Mouse (Mus musculus): ENCODE measurements around the gene Disp1. TPM values are rescaled to one million over a fixed set of nuclear protein-coding genes. Genes with fewer than 3 reads are reported as not detected.

Disp1 gene
- polyA plus RNA-seq, 1 experiment from 2014 or later = 9.5 TPM

DNA sequence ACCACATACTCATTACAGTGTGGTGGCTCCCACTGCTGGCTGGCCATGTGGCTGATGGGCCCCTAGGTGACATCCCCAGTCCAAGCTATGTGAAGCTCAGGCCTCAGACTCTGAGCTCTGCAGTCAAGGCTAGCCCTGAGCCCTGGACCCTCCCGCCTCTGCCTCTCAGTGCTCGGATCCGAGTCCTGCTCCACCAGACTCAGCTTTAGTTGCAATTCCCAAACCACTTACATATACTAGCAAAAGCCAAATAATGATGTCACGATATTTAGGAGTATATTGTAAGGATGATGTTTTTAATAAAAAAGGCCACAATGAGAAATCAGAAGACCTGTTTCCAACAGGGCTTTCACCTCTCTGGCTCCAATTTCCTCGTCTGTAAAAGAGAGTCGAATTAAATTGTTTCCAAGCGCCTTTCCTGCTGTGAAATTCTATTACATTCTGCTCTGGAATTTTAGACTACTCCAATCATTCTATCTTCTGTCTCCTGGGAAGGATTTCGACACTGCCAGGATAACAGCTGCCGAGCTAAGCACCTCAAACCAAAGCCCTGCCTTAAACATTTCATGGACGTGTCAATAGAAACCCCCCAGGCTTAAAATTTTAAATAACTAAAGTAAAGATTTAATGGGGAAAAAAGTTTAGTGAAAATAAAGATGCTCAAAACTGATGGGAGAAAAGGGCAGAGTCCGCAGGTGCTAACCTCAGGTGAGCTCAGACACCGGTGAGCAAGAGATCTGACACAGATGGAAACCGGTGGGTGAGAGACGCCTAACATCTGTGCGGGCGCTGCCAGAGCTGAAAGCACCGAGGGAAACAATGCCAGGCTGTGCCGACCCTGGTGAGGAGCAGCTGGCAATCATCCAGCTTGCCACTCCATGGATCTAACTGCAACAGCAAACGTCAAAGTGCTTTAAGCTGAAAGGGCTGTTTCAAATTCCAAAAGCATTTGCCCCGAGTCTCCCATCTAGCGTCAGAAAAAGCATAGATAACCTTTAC, 103.2 kb downstream of the Disp1 start:
- H3K27me3 ChIP-seq (replicated peaks) = no peaks in the 10 kb centered on the region
- no peak overlapping the region for H3K9ac ChIP-seq (replicated peaks)
- ATAC-seq (ENCODE audit: low FRiP score) = no peak
- WGBS = 36% methylated on average over 21 of the region's 21 CpGs
- peaks cover 62% of the 10 kb centered on the region for H3K4me1 ChIP-seq
- no peaks in the 10 kb centered on the region for H3K36me3 ChIP-seq
- peak overlapping the region; percentile 4; the same call in 1 of the 2 replicates for H3K4me2 ChIP-seq
- no peak overlapping the region for H3K4me3 ChIP-seq (replicated peaks)
- H3K27ac ChIP-seq (replicated peaks) = peak overlapping the region; percentile 67
- no peaks in the 10 kb centered on the region for H3K9me3 ChIP-seq (replicated peaks)

DNA sequence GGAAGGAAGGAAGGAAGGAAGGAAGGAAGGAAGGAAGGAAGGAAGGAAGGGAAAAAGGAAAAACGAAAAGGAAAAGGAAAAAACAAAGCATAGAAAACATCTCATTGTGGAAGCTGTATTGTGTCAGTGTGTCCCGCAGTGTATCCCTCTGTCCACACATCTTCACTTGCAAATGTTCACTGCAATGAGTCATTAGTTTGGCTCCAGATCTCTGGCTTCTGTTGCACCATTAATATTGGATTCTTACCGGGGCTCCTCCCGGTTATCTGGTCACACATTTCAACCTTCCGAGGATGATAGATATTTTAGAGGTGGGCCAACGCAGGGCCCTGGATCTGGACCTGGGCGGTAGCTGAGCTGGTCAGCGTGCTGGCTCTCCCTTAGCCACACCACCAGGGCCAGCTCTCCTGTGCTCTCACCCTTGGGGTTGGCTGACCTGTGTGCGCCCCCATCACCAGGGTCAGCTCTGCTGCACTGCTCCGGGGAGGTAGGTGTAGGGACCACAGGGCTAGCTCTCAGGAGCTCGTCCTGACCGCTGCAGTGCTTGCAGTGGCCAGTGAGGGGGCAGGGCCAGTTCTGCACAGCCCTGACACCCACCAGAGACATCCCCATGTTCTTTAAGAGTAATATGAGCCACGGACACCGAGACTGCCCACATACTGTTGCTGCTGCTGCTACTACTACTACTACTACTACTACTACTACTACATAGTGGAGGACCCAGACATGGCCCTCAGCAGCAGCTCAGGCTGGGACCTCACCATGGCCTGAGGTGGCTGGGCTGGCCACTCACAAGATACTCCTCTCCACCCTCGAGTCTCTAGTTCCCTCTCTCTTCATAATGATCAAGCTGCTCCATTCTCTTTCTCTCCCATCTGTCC, 104.1 kb downstream of the Disp1 start:
- ATAC-seq (ENCODE audit: low FRiP score) = no peak
- H3K4me3 ChIP-seq (replicated peaks) = no peak overlapping the region
- peak overlapping the region; percentile 67 for H3K27ac ChIP-seq (replicated peaks)
- H3K4me2 ChIP-seq = no peak overlapping the region
- H3K9ac ChIP-seq (replicated peaks) = no peak overlapping the region
- 82% methylated on average over 15 of the region's 15 CpGs for WGBS
- peaks cover 62% of the 10 kb centered on the region for H3K4me1 ChIP-seq
- no peaks in the 10 kb centered on the region for H3K9me3 ChIP-seq (replicated peaks)
- H3K36me3 ChIP-seq = no peaks in the 10 kb centered on the region
- H3K27me3 ChIP-seq (replicated peaks) = no peaks in the 10 kb centered on the region

DNA sequence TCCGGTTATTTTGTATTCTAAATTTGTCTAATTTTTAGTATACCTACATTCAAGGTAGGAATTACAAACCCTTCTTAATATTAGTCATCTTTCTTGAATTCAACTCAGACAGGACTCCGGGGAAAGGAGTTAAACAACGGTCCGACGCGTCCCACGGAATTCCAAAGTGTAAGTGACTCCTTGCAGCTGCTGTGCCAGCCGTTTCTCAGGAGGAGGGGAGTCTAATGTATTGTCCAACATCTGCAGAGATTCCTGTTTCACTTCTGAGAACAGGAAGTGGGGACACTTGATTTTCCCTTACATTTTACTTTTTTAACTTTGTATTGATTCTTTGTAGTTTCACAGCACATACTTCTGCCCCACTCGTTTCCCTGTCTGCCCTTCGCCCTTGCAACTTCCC, 104.9 kb downstream of the Disp1 start:
- 68% methylated on average over 10 of the region's 10 CpGs for WGBS
- Histone ChIP-seq H3K4me3 (replicated peaks) (no peak overlapping the region), H3K27ac (replicated peaks) (no peak overlapping the region), H3K4me2 (no peak overlapping the region), H3K4me1 (peaks cover 58% of the 10 kb centered on the region), H3K9me3 (replicated peaks) (no peaks in the 10 kb centered on the region), H3K9ac (replicated peaks) (no peak overlapping the region), H3K27me3 (replicated peaks) (no peaks in the 10 kb centered on the region), H3K36me3 (no peaks in the 10 kb centered on the region)
- no peak for ATAC-seq (ENCODE audit: low FRiP score)

DNA sequence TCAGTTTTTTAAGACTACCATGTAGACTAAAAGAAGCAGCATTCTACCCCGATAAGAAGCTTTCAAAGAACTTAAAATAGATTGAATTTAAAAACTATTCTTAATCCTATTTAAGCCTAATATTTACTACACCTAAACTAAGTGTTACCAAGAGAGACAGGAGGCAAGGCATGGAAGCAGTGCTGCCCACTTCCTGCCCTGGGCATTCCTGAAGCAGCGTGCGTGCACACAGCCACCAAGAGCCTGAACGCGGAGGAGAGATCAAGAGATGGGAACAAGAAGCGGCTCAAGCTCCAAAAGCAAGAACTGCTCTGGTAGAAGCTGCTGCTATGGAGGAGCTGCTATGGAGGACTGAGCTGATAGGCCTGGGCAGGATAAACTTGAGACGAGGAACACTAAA, 106.2 kb downstream of the Disp1 start:
- no peak overlapping the region for H3K4me3 ChIP-seq (replicated peaks)
- H3K27ac ChIP-seq (replicated peaks) = no peak overlapping the region
- 87% methylated on average over 7 of the region's 7 CpGs for WGBS
- no peak for ATAC-seq (ENCODE audit: low FRiP score)
- no peaks in the 10 kb centered on the region for H3K36me3 ChIP-seq
- no peak overlapping the region for H3K9ac ChIP-seq (replicated peaks)
- H3K4me1 ChIP-seq = peaks cover 46% of the 10 kb centered on the region
- no peak overlapping the region for H3K4me2 ChIP-seq
- no peaks in the 10 kb centered on the region for H3K27me3 ChIP-seq (replicated peaks)
- H3K9me3 ChIP-seq (replicated peaks) = no peaks in the 10 kb centered on the region

DNA sequence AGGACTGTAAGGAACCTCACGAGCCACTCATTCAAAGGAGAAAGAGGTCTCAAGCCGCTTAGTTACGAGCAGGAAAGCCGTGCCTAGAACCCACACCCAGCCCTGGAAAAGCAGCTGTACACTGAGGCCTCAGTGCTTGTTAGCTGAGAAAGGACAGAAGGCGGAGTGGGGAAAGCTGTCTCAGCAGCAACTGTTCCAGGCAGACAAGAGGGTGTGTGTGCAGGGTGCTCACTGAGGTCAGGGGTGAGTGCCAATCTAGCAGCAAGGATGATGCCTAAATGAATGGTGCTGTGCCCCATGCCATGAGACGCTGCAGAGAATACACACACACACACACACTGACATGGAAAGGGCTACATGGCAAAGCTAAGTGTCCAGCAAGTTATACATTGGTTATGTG, 106.8 kb downstream of the Disp1 start:
- no peaks in the 10 kb centered on the region for H3K27me3 ChIP-seq (replicated peaks)
- H3K9ac ChIP-seq (replicated peaks) = peak overlapping the region; percentile 15
- no peak overlapping the region for H3K27ac ChIP-seq (replicated peaks)
- H3K4me2 ChIP-seq = no peak overlapping the region
- H3K4me3 ChIP-seq (replicated peaks) = no peak overlapping the region
- 62% methylated on average over 6 of the region's 6 CpGs for WGBS
- no peaks in the 10 kb centered on the region for H3K36me3 ChIP-seq
- H3K9me3 ChIP-seq (replicated peaks) = no peaks in the 10 kb centered on the region
- peaks cover 42% of the 10 kb centered on the region for H3K4me1 ChIP-seq
- ATAC-seq (ENCODE audit: low FRiP score) = no peak

DNA sequence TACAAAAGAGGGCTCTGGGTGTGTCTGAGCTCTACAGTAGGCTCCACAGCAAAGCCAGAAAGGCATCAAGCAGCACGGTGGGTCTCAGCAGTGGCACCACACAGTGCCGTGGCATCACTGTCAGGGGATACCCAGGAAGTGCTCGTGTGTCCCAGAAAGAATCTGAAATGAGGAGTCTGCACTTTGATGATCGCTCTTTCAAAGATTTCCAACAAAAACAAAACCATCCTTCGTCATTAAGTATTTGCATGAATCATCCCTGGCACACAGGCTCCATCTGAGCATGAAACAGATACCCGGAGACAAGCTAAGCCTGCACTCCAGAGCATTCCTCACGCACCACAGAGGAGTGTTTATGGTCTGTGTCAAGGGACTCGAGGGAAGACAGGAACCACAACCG, 107.8 kb downstream of the Disp1 start:
- H3K36me3 ChIP-seq = no peaks in the 10 kb centered on the region
- ATAC-seq (ENCODE audit: low FRiP score) = no peak
- no peak overlapping the region for H3K4me2 ChIP-seq
- no peaks in the 10 kb centered on the region for H3K9me3 ChIP-seq (replicated peaks)
- H3K4me3 ChIP-seq (replicated peaks) = no peak overlapping the region
- 60% methylated on average over 9 of the region's 9 CpGs for WGBS
- H3K9ac ChIP-seq (replicated peaks) = no peak overlapping the region
- peaks cover 36% of the 10 kb centered on the region for H3K4me1 ChIP-seq
- no peaks in the 10 kb centered on the region for H3K27me3 ChIP-seq (replicated peaks)
- H3K27ac ChIP-seq (replicated peaks) = 0 out of 2 replicates have a peak overlapping the region, but pooled peaks have one; percentile 14

DNA sequence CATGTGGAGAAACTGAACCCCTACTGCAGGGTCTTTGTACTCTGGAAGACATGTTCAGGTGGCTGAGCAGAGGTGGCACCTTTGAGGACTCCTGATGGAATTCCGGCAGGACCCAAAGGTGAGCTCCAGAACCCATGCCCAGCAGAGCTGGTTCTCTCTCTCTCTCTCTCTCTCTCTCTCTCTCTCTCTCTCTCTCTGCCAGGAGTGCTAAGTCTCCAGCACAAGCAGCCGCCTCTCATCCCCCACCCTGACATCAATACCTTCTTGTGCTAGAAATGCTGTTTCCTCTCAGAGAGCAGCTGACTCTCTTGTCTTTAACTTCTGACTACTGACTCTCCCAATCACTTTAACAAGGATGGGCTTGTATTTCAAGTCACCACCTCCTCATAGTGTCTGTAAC, 113.8 kb downstream of the Disp1 start:
- 79% methylated on average over 2 of the region's 2 CpGs for WGBS
- Histone ChIP-seq H3K4me2 (no peak overlapping the region), H3K27ac (replicated peaks) (no peak overlapping the region), H3K4me3 (replicated peaks) (no peak overlapping the region), H3K9me3 (replicated peaks) (no peaks in the 10 kb centered on the region), H3K27me3 (replicated peaks) (no peaks in the 10 kb centered on the region), H3K36me3 (no peaks in the 10 kb centered on the region), H3K4me1 (no peaks in the 10 kb centered on the region), H3K9ac (replicated peaks) (no peak overlapping the region)
- ATAC-seq (ENCODE audit: low FRiP score) = no peak

DNA sequence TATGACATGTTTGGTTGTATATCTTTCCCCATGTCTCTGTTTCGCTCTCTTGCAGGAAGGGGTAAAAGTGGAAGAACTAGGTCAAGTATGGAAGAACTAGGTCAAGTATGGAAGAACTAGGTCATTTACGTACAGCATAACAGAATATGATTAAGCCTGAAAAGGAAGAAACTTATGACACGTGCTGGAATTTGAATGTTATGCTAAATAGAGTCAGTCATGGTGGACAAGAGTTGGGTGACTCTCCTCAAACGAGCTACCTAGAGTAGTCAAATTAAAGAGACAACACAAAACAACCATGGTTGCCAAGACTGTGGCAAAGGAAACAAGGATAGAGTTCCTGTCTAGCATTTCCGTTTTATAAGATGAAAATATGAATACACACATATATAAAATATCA, 116.6 kb downstream of the Disp1 start:
- Histone ChIP-seq H3K4me2 (no peak overlapping the region), H3K36me3 (no peaks in the 10 kb centered on the region), H3K27me3 (replicated peaks) (no peaks in the 10 kb centered on the region), H3K4me3 (replicated peaks) (no peak overlapping the region), H3K27ac (replicated peaks) (no peak overlapping the region), H3K4me1 (no peaks in the 10 kb centered on the region), H3K9ac (replicated peaks) (no peak overlapping the region), H3K9me3 (replicated peaks) (no peaks in the 10 kb centered on the region)
- 94% methylated on average over 5 of the region's 5 CpGs for WGBS
- no peak for ATAC-seq (ENCODE audit: low FRiP score)

DNA sequence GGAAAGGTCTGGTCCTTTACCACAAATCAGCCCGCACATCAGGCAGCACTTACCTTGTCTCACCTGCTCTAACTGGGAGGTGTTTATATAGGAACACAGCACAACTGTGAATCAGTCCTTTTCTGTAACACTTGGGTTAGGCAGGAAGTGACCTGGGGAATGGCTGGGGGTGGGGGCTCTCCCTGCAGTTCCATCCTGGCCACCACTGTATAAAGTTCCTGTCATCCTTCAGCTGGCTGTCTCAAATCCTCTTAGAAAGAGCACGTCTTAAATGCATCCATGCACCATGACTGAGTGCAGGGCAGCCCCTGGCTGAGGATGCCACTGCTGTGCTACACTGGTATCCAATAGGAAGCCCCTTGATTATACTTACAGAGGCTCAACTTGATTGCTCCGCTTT, 118.5 kb downstream of the Disp1 start:
- Histone ChIP-seq H3K4me1 (no peaks in the 10 kb centered on the region), H3K27ac (replicated peaks) (no peak overlapping the region), H3K36me3 (no peaks in the 10 kb centered on the region), H3K4me3 (replicated peaks) (no peak overlapping the region), H3K27me3 (replicated peaks) (no peaks in the 10 kb centered on the region), H3K4me2 (no peak overlapping the region), H3K9me3 (replicated peaks) (no peaks in the 10 kb centered on the region), H3K9ac (replicated peaks) (no peak overlapping the region)
- 91% methylated on average over 3 of the region's 3 CpGs for WGBS
- no peak for ATAC-seq (ENCODE audit: low FRiP score)

DNA sequence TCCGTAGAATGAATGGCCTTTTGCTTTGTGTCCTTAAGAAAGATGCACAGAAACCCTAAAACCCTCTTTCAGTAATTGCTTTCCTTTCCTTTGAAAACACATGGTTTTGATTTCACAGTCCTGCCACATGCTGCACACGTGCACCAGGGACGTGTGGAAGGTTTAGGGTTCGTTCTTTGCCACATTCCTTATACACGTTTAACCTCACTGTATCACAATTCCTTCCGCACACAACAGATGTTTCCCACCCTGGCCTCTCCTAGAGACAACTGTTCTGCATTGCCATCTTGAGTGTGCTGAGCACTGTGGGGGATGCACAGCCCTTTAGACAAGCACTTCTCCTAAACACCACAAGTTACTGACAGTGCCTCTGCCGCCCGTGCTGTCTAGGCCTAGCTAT, 119.2 kb downstream of the Disp1 start:
- Histone ChIP-seq H3K36me3 (no peaks in the 10 kb centered on the region), H3K9ac (replicated peaks) (no peak overlapping the region), H3K4me3 (replicated peaks) (no peak overlapping the region), H3K27me3 (replicated peaks) (no peaks in the 10 kb centered on the region), H3K9me3 (replicated peaks) (no peaks in the 10 kb centered on the region), H3K27ac (replicated peaks) (no peak overlapping the region), H3K4me2 (no peak overlapping the region), H3K4me1 (no peaks in the 10 kb centered on the region)
- ATAC-seq (ENCODE audit: low FRiP score) = no peak
- WGBS = 78% methylated on average over 8 of the region's 8 CpGs

DNA sequence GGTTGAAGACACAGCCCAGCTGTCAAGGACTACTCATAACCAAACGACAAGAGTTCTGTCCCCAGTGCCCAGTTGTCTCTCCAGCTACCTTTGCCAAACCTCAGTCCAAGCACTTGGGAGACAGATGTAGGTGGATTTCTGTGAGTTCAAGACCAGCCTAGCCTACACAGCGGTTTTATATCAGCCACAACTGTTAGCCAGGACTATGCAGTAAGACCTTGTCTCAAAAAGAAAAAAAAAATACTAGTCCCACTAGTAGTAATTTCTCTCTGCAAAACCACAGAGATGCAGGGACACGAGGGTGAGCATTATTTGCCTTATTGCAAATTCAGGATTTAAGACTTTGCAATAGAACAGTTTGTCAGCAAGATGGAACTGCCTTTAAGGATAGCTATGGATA, 120.0 kb downstream of the Disp1 start:
- H3K9ac ChIP-seq (replicated peaks) = no peak overlapping the region
- H3K4me3 ChIP-seq (replicated peaks) = no peak overlapping the region
- H3K27ac ChIP-seq (replicated peaks) = no peak overlapping the region
- no peak for ATAC-seq (ENCODE audit: low FRiP score)
- no peaks in the 10 kb centered on the region for H3K36me3 ChIP-seq
- WGBS = 85% methylated on average over 3 of the region's 3 CpGs
- H3K27me3 ChIP-seq (replicated peaks) = no peaks in the 10 kb centered on the region
- H3K4me1 ChIP-seq = peaks cover 3% of the 10 kb centered on the region; the same call in 1 of the 2 replicates
- no peaks in the 10 kb centered on the region for H3K9me3 ChIP-seq (replicated peaks)
- no peak overlapping the region for H3K4me2 ChIP-seq
